Mouse (Mus musculus): ENCODE measurements around the gene Lrba.

- TF ChIP-seq EP300 (IDR thresholded peaks at IDR 0.05; ENCODE audit: insufficient read depth, low read depth, low read length), result no peak
- TF ChIP-seq POLR2A (IDR thresholded peaks at IDR 0.05; ENCODE audit: insufficient read depth, low read depth, low read length), result no peak
- no peak for TF ChIP-seq CTCF (IDR thresholded peaks at IDR 0.05)
Observed at GRCm38 (mm10) chr3:86789752-86790151, 565.3 kb downstream of the Lrba start.
